Mouse (Mus musculus) cerebellum, adult 8-10 months (tissue): Measurements from ENCODE around the gene Gm49388.

Experiments used
- DNase-seq: peaks from one replicate; pipeline ENCODE4 v3.0.0; 2022

Gene Gm49388

DNA sequence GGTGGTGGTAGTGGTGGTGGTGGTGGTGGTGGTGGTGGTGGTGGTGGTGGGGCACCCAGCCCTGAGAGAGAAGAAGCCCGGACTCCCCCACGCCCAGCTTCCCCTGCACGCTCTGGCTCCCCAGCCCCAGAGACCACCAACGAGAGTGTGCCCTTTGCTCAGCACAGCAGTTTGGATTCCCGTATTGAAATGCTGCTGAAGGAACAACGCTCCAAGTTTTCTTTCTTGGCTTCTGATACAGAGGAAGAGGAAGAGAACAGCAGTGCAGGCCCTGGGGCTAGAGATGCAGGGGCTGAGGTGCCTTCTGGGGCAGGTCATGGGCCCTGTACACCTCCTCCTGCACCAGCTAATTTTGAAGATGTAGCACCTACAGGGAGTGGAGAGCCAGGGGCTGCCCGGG, at the start of gene Gm49388:
Gene Gm49388 (plus strand): TSS at position 301 of the 400 bp plus-strand sequence.
- no peak for DNase-seq

DNA sequence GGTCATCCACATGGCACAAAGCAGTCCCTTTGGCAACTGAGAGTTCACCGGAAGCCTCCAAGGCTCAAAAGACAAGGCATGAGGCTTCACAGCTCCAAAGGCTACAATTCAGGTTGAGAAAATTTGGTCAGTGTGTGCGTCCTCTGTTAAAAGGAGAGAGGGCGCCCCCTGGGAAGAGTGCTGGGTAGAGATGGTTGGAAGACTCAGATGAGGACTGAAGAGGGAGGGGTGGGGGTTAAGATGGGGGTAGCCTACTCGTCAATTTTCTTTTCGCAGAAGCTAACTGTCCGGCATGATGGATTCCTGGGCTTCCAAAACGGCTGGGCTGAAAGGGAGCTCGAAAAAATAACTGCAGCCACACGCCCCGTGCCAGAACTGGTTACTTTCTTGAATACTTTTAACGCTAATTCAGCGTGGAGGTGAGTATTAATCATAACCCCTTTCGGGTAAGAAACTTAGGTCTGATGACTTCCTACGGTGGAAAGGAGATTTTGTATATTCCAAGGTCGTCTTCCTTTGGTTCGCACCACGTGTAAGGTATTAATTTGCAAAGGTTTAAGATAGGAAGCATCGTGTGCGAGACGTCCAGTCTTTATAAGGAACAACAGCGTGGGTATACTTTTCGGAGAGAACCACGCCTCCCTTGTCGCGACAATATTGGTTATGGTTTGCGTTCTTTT, 40.9 kb upstream of the Gm49388 start, which contains the start of gene Fbxl19:
Gene Fbxl19 (plus strand): TSS at position 178 of the 680 bp plus-strand sequence.
- DNase-seq = peak; percentile 80

DNA sequence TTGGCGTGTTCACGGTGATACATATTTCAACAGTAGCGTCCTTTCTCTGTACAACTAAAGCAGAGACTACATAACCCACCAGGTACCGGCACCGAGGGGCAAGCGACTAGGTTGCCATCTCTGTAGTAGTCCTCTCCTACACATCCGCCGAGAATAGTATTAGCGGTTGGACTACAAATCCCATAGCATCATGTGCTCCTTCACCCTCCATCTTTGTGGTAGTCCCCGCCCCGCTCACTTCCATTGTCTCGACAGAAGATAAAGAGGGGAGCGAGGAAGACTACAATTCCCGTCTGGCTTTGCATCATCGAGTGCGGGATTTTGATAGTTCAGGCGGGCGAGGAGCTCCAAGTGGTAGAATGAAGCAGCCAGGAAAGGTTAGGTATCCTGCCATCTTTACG, 40.2 kb upstream of the Gm49388 start:
- DNase-seq = peak; percentile 91

- DNase-seq = peak; percentile 95
Observed at GRCm38 (mm10) chr7:127745652-127746493, 39.5 kb upstream of the Gm49388 start.

GRCm38 (mm10) chr7:127746494-127747491, 38.6 kb upstream of the Gm49388 start:
- peak; percentile 69 for DNase-seq

- peak; percentile 45 for DNase-seq
Observed at GRCm38 (mm10) chr7:127747559-127748234, 37.7 kb upstream of the Gm49388 start.

- no peak for DNase-seq
Observed at GRCm38 (mm10) chr7:127748235-127748560, 37.2 kb upstream of the Gm49388 start.

- peak; percentile 42 for DNase-seq
Observed at GRCm38 (mm10) chr7:127750131-127751127, 35.0 kb upstream of the Gm49388 start.

- DNase-seq = no peak
Observed at GRCm38 (mm10) chr7:127751619-127752018, 33.8 kb upstream of the Gm49388 start.

- peak; percentile 35 for DNase-seq
Observed at GRCm38 (mm10) chr7:127752069-127752468, 33.3 kb upstream of the Gm49388 start.

DNA sequence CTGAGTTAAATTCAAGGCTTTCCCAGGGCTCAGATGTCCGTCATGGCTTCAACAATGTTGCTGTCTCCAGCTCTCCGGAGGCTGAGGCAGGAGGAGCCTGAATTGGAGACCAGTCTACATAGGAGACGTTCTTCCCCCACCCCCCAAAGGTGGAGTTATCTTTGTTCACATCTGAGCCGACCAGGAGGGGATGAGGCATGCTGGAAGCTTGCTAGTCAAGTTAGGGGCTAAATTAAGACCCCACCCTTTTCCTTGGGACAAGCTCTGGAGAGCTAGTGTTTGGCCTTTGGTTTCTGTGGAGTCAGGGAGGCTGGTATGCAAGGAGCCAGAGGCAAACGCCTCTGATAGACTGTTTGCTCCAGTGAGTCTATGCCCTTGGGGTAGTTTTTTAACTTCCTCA, 32.2 kb upstream of the Gm49388 start:
- DNase-seq = no peak

DNA sequence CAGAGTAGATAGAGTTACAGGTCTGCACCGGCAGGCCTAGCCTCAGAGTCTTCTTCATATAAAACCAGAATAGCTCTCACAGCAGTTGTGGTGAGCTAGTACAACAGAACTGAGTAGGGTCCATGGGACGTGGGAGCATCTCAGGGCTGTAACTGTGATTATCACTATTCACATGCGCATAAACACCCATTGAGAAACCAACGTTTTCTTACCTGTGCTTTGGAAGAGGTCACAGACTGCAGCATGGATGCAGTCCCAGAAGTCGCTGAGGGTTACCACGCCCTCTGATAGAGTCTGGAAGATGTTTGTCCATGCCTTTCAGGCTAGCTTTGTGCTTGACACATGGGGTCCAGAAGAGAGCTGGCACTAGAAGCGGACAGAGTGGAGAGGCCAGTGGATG, 31.7 kb upstream of the Gm49388 start:
- DNase-seq = no peak

GRCm38 (mm10) chr7:127759716-127760115, 25.7 kb upstream of the Gm49388 start:
- DNase-seq = no peak

GRCm38 (mm10) chr7:127760478-127760877, 24.9 kb upstream of the Gm49388 start:
- no peak for DNase-seq

GRCm38 (mm10) chr7:127761026-127761425, 24.4 kb upstream of the Gm49388 start:
- peak; percentile 75 for DNase-seq

GRCm38 (mm10) chr7:127763642-127764041, 21.8 kb upstream of the Gm49388 start:
- DNase-seq = no peak

- DNase-seq = no peak
Observed at GRCm38 (mm10) chr7:127765756-127766155, 19.7 kb upstream of the Gm49388 start.

- DNase-seq = peak; percentile 23
Observed at GRCm38 (mm10) chr7:127766851-127767609, 18.4 kb upstream of the Gm49388 start.

DNA sequence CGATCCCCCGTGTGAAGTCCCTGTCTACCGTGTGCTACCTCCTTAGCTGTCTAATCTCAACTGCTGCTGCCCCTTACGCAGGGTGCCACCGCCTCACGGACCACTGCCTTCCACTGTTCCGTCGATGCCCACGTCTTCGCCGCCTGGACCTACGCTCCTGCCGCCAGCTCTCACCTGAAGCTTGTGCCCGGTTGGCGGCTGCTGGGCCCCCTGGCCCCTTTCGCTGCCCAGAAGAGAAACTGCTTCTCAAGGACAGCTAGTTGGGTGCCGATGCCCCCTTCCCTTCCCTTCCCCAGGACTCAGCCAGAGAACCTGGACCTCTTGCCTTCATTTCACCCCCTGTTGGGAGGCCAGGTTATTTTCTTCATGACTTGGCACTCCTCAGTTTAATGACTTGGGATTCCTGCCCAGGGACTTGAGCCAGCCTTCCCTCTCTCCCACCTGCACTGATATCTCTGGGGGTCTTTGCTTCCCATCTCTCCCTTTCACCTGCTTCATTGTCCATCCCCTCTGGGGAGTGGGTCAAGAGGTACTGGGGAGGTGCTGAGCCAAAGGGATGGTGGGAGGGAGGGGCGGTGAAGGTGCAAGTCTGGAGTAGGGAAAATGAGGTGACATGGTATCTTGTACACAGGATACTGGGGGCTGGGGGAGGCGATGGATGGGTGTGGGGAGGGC, 17.6 kb upstream of the Gm49388 start:
- DNase-seq = peak; percentile 27
